Mouse (Mus musculus): ENCODE measurements at regions not wholly inside any gene's neighbourhood (a gene's known extent, or its start where the extent isn't known, plus 50 kb on each side); places are given as distances from the start of the nearest gene placed in this dataset.
"Not testable (repeated sequence)": the region's sequence is repeated elsewhere in the genome, so short reads cannot be mapped to it uniquely, and the experiment has no call there.

- not testable (repeated sequence) for DNase-seq (ENCODE audit: low spot score in 2 of 2)
Measured at GRCm38 (mm10) chr3:31708367-31708766, 193.9 kb upstream of the Kcnmb2 start.

- peak in 1 of 2 experiments; percentile 4 for DNase-seq (ENCODE audit: low spot score in 2 of 2)
Measured at GRCm38 (mm10) chr3:31741289-31741688, 161.0 kb upstream of the Kcnmb2 start.

GRCm38 (mm10) chr3:31755881-31756280, 146.4 kb upstream of the Kcnmb2 start:
- no peak for DNase-seq (ENCODE audit: low spot score in 2 of 2)

- DNase-seq (ENCODE audit: low spot score in 2 of 2): peak in 1 of 2 experiments; percentile 19
Measured at GRCm38 (mm10) chr3:31769193-31769592, 133.1 kb upstream of the Kcnmb2 start.

GRCm38 (mm10) chr3:31790342-31790970, 111.9 kb upstream of the Kcnmb2 start:
- peak; percentile 53 to 73 for DNase-seq (ENCODE audit: low spot score in 2 of 2)

- DNase-seq (ENCODE audit: low spot score in 2 of 2): no peak
Measured at GRCm38 (mm10) chr3:31793466-31794040, 108.8 kb upstream of the Kcnmb2 start.

GRCm38 (mm10) chr3:31796621-31797020, 105.7 kb upstream of the Kcnmb2 start:
- no peak for DNase-seq (ENCODE audit: low spot score in 2 of 2)

GRCm38 (mm10) chr3:31799192-31799591, 103.1 kb upstream of the Kcnmb2 start:
- no peak for DNase-seq (ENCODE audit: low spot score in 2 of 2)

- no peak for DNase-seq (ENCODE audit: low spot score in 2 of 2)
Measured at GRCm38 (mm10) chr3:31804038-31804437, 98.3 kb upstream of the Kcnmb2 start.

GRCm38 (mm10) chr3:31807741-31808140, 94.6 kb upstream of the Kcnmb2 start:
- no peak for DNase-seq (ENCODE audit: low spot score in 2 of 2)

GRCm38 (mm10) chr3:31809131-31809530, 93.2 kb upstream of the Kcnmb2 start:
- not testable (repeated sequence) for DNase-seq (ENCODE audit: low spot score in 2 of 2)

GRCm38 (mm10) chr3:31811232-31811631, 91.1 kb upstream of the Kcnmb2 start:
- no peak for DNase-seq (ENCODE audit: low spot score in 2 of 2)

GRCm38 (mm10) chr3:31831913-31832312, 70.4 kb upstream of the Kcnmb2 start:
- DNase-seq (ENCODE audit: low spot score in 2 of 2): no peak

- DNase-seq (ENCODE audit: low spot score in 2 of 2): no peak
Measured at GRCm38 (mm10) chr3:31841253-31841652, 61.1 kb upstream of the Kcnmb2 start.

- no peak for DNase-seq (ENCODE audit: low spot score in 2 of 2)
Measured at GRCm38 (mm10) chr3:31847087-31847486, 55.2 kb upstream of the Kcnmb2 start.

Measured in right cerebral cortex, adult 2 months (tissue).